Mouse (Mus musculus) midbrain, embryonic 12.5 days (tissue): ENCODE measurements at regions not wholly inside any gene's neighbourhood (a gene's known extent, or its start where the extent isn't known, plus 50 kb on each side); places are given as distances from the start of the nearest gene placed in this dataset.

Source experiments
- ATAC-seq: fragments of 200-750 bp; cut with Nextera tagmentation; 2 replicates; pipeline ENCODE4 v1.8.0; 2017; ENCODE audit warnings: low read depth, moderate TSS enrichment, moderate library complexity; ENCODE audit not compliant: low FRiP score
- H3K27ac ChIP-seq: fragments of 300-500 bp; sonication (generic); replicated peaks from 2 replicates; pipeline ENCODE4 v1.5.1; 2016; ENCODE audit warnings: mild to moderate bottlenecking
- H3K27me3 ChIP-seq: fragments of 300-500 bp; sonication (generic); 2 replicates; pipeline ENCODE4 v1.6.1; 2016; ENCODE audit warnings: mild to moderate bottlenecking
- H3K36me3 ChIP-seq: fragments of 300-500 bp; sonication (generic); 2 replicates; pipeline ENCODE4 v1.6.1; 2016
- H3K4me1 ChIP-seq: fragments of 300-500 bp; sonication (generic); 2 replicates; pipeline ENCODE4 v1.6.1; 2016
- H3K4me2 ChIP-seq: fragments of 300-500 bp; sonication (generic); replicated peaks from 2 replicates; pipeline ENCODE4 v1.6.1; 2016; ENCODE audit warnings: mild to moderate bottlenecking, moderate library complexity
- H3K4me3 ChIP-seq: fragments of 300-500 bp; sonication (generic); 2 replicates; pipeline ENCODE4 v1.5.1; 2016; ENCODE audit warnings: mild to moderate bottlenecking
- H3K9ac ChIP-seq: fragments of 300-500 bp; sonication (generic); replicated peaks from 2 replicates; pipeline ENCODE4 v1.6.1; 2016; ENCODE audit warnings: mild to moderate bottlenecking, moderate library complexity
- H3K9me3 ChIP-seq: fragments of 300-500 bp; sonication (generic); 2 replicates; pipeline ENCODE4 v1.6.1; 2016; ENCODE audit warnings: mild to moderate bottlenecking
- WGBS: fragments of 180-500 bp; shearing (Covaris S2); methylation state at CpG from one replicate; pipeline ENCODE4 v1.1.7; 2016; 5-methylcytosine and 5-hydroxymethylcytosine counted together

GRCm38 (mm10) chr14:46706462-46706861 is 53.9 kb upstream of the Cdkn3 start:
- Histone ChIP-seq H3K4me3 (no peak overlapping the region), H3K4me1 (peaks cover 10% of the 10 kb centered on the region), H3K36me3 (no peaks in the 10 kb centered on the region), H3K4me2 (no peak overlapping the region), H3K9me3 (no peaks in the 10 kb centered on the region), H3K27ac (no peak overlapping the region), H3K27me3 (no peaks in the 10 kb centered on the region), H3K9ac (no peak overlapping the region)
- no peak for ATAC-seq
- WGBS = 64% methylated on average over 4 of the region's 4 CpGs

DNA sequence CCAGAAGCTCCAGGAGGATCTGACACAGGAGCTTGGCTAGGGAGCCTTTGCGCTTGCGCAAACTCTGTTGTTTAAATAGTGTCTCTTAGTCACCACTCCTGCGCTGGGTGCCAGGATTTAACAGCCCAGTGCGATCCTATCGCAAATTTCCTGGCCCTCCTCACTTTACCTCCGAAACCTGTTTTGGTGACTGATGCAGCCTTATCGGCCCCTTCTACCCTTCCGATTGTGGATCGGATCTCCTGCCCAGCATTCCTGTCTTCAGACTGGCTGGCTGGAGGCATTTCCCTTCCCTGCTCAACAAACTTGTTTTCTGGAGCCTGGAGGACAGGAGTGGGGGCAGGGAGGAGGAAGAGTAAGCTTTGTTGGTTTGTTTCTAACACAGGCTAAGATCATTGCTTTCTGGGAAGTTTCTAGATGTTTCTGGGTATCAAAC is 56.0 kb upstream of the Cdkn3 start:
- no peak for ATAC-seq
- 76% methylated on average over 9 of the region's 9 CpGs for WGBS
- Histone ChIP-seq H3K9ac (no peak overlapping the region), H3K27ac (no peak overlapping the region), H3K4me2 (no peak overlapping the region), H3K36me3 (no peaks in the 10 kb centered on the region), H3K9me3 (no peaks in the 10 kb centered on the region), H3K27me3 (no peaks in the 10 kb centered on the region), H3K4me3 (no peak overlapping the region), H3K4me1 (no peaks in the 10 kb centered on the region)

DNA sequence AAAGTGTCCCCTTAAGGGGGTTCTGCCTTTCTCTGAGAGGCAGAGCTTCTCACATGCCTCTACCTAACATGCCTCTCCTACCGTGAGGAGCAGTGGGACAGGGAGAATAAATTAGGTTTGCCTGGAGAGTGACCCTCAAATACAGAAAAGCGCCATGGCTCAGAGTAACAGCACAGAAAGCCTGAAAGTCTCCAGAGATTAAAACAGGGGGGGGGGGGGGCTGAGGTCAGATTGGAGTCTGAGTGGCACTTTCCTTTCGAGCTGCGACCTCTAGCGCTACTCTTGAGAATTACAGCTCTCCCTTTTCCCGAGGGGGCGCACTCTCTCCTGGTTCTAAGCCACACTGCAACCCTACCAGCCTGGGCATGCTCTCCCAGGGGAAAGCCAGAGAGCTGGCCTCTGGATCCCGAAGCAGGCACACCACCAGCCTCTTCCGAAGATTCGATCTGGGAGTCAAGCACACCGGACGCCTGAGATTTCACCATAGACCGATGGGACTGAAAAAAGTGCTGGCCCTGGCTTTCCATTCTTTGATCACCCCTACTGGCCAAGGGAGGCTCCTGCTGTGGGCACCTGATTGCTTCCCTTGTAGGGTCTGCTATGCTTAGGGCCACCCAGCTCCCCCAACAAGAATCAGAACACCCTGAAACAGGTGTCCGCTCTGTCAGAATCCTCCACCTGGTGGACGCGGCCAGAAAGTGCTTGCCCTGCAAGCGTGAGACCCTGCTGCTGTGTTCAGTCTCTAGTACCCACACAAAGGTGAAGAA is 57.5 kb upstream of the Cdkn3 start:
- WGBS = 29% methylated on average over 17 of the region's 17 CpGs
- peak; percentile 52; the same call in 1 of the 2 replicates for ATAC-seq

DNA sequence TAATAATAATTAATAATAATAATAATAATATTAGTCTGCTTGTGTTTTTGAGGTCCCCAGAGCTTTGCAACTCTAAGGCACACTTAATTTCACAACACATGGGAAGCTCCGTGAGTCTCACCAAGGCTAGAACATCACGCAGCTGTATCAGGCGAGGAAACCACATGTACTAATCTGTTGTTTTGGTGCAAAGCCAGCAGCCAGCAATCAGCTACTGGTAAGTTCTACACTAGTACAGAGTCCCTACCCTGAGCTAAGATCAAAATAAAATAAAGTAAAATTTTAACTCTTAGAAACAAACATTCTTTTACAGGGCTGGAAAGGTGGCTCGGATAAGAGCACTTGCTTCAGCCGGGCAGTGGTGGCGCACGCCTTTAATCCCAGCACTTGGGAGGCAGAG is 67.8 kb upstream of the Cdkn3 start:
- Histone ChIP-seq H3K4me1 (peaks cover 4% of the 10 kb centered on the region), H3K4me2 (no peak overlapping the region), H3K27ac (no peak overlapping the region), H3K27me3 (no peaks in the 10 kb centered on the region), H3K9ac (no peak overlapping the region), H3K4me3 (no peak overlapping the region), H3K9me3 (no peaks in the 10 kb centered on the region), H3K36me3 (no peaks in the 10 kb centered on the region)
- WGBS = 94% methylated on average over 7 of the region's 7 CpGs
- ATAC-seq = no peak

More for the DNA sequence above, 57.5 kb upstream of the Cdkn3 start:
- no peaks in the 10 kb centered on the region for H3K27me3 ChIP-seq
- no peak overlapping the region for H3K9ac ChIP-seq
- no peaks in the 10 kb centered on the region for H3K36me3 ChIP-seq
- H3K4me1 ChIP-seq = no peaks in the 10 kb centered on the region
- no peak overlapping the region for H3K27ac ChIP-seq
- no peak overlapping the region for H3K4me2 ChIP-seq
- no peak overlapping the region for H3K4me3 ChIP-seq
- H3K9me3 ChIP-seq = no peaks in the 10 kb centered on the region

DNA sequence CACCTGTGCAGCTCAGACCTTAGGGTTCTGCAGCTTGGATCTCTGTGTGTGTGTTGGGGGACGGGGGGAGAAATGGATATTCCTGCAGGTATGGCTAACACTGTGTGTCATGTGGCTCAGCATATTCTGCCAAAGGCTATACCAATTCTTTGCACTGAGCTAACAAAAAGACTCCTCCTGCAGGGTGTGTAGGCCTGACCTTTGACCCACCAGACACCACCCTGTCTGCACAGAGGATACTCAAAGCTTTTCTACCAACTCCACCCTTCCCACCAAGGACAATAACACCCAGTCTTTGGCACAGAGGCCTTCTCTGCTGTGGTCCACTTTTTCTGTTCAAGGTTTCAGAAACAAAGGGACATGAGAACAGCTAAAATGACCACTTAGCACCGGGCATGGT is 68.3 kb upstream of the Cdkn3 start:
- Histone ChIP-seq H3K27me3 (no peaks in the 10 kb centered on the region), H3K4me2 (no peak overlapping the region), H3K4me1 (peaks cover 4% of the 10 kb centered on the region), H3K36me3 (no peaks in the 10 kb centered on the region), H3K9me3 (no peaks in the 10 kb centered on the region), H3K4me3 (no peak overlapping the region), H3K27ac (no peak overlapping the region), H3K9ac (no peak overlapping the region)
- 83% methylated on average over 2 of the region's 2 CpGs for WGBS
- no peak for ATAC-seq

DNA sequence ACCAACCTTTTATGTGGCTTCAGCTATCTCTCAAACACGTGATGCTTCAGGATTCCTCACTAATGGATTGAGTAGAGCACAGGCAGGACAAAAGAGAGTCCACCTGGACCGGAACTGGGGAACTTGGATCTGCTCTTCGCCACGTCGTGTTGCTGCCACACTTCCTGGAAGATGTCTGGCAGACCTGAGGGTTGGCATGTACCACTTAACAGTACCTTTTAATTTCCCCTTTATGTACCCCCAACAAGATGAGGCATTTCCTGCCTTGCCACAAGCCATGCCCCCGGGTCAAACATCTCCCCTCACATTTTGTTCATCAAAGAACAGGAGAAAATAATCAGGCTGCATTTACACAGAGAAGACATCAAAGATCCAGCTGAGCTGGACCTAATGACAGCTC is 77.6 kb upstream of the Cdkn3 start:
- ATAC-seq = no peak
- Histone ChIP-seq H3K36me3 (no peaks in the 10 kb centered on the region), H3K9me3 (no peaks in the 10 kb centered on the region), H3K27me3 (no peaks in the 10 kb centered on the region), H3K4me2 (no peak overlapping the region), H3K27ac (no peak overlapping the region), H3K4me3 (no peak overlapping the region), H3K9ac (no peak overlapping the region), H3K4me1 (no peaks in the 10 kb centered on the region)
- 84% methylated on average over 6 of the region's 6 CpGs for WGBS

DNA sequence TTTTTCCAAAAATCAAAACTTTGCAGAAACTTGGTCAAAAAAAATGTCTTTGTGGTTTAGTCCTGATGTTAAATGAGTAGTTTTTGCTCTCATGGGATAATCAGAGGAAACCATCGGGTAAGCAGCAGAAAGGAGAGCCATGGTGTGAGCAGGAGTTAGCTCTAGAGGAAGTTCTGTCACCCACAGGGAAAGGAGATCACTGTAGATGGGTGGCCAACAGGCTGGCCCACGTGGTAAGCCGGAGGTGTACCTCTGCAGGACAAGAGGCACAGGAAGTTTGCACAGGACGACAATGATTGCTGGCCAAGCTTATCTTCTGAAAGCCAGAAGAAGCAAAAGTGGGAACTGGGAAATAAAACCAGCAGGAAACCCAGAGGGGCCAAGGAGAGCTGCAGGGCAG is 81.4 kb upstream of the Cdkn3 start:
- Histone ChIP-seq H3K27me3 (no peaks in the 10 kb centered on the region), H3K4me3 (no peak overlapping the region), H3K27ac (no peak overlapping the region), H3K36me3 (no peaks in the 10 kb centered on the region), H3K9ac (no peak overlapping the region), H3K4me1 (no peaks in the 10 kb centered on the region), H3K9me3 (no peaks in the 10 kb centered on the region), H3K4me2 (no peak overlapping the region)
- 79% methylated on average over 4 of the region's 4 CpGs for WGBS
- no peak for ATAC-seq

DNA sequence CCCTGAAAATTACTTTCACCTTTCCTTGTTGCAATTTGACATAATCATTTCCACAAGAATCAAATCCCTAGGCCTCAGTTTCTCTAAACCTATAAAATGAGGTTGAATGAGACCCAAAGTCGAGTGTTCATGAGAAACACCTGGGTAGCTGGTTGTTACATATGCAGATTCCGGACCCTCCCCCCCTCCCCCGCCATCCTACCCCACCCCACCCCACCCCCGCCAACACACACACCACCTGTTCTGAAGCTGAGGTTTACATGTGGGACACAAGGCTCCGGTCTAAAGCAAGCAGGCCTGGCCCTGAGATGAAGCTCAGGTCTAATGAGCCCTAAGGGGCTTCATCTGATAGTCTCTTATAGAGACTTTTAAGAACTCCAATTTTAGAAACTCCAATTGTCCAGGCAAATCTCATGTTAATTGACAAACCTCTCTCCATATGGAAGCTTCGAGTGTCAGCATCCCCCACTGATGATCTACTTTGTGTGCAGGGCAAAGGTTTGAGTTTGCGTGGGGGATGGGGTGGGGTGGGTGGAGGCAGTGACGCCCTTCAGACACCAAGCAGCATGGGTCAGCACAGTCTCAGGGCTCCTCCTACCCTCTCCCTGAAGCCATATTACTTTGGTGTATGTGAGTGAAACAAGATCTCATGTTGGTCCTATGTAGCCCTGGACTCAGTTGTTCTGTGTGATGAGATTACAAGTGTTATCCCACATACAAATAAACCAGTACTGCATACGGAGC is 88.7 kb upstream of the Cdkn3 start:
- Histone ChIP-seq H3K4me3 (no peak overlapping the region), H3K9me3 (peaks cover 4% of the 10 kb centered on the region; the same call in 1 of the 2 replicates), H3K4me1 (no peaks in the 10 kb centered on the region), H3K4me2 (no peak overlapping the region), H3K9ac (no peak overlapping the region), H3K27ac (no peak overlapping the region), H3K27me3 (no peaks in the 10 kb centered on the region), H3K36me3 (no peaks in the 10 kb centered on the region)
- WGBS = 86% methylated on average over 9 of the region's 9 CpGs
- ATAC-seq = no peak

- Histone ChIP-seq H3K4me3 (no peak overlapping the region), H3K27ac (no peak overlapping the region), H3K27me3 (no peaks in the 10 kb centered on the region), H3K36me3 (no peaks in the 10 kb centered on the region), H3K4me1 (no peaks in the 10 kb centered on the region), H3K9ac (no peak overlapping the region), H3K4me2 (no peak overlapping the region), H3K9me3 (peaks cover 4% of the 10 kb centered on the region; the same call in 1 of the 2 replicates)
- WGBS = 92% methylated on average over 2 of the region's 2 CpGs
- ATAC-seq = no peak
Observed at GRCm38 (mm10) chr14:46671062-46671461, 89.3 kb upstream of the Cdkn3 start.

DNA sequence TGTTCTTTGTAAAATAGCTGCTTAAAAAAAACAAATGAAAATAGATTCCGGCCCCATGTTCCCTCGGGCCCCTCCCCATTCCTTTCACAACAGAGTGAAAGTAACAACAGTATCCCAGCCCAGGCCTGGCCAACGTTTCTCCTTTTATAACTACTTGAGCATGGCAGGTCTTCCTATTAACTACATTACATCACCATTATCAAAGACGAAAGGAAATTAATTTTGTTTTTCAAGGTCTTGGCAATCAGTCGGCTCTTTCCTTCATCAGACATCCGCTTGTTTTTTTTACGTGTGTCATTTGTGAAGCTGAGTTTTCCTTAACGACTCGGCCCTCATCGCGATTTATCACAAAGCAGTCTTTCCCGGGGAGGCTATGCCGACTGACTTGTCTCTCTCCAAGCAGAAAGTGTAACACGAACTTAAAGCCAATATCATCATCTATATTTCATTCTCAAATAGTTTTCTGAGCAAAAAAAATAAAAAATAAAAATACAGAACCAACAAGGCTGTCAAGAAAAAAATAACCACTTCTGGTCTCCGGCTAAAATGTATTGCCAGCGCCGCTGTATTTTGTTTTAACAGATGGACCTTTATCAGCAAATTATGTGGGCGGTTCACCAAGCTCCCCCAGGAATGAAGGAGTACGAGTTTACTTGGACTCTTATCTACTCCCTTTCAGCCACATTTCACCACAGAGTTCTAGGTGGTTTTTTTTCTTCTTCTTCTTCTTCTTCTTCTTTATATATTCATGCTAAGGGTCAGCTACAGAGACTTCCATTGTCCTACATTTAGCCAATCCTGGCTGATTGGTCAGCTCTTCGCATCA is 89.9 kb upstream of the Cdkn3 start:
- peaks cover 4% of the 10 kb centered on the region; the same call in 1 of the 2 replicates for H3K9me3 ChIP-seq
- H3K27me3 ChIP-seq = no peaks in the 10 kb centered on the region
- no peaks in the 10 kb centered on the region for H3K4me1 ChIP-seq
- H3K9ac ChIP-seq = no peak overlapping the region
- no peaks in the 10 kb centered on the region for H3K36me3 ChIP-seq
- no peak overlapping the region for H3K4me2 ChIP-seq
- 91% methylated on average over 20 of the region's 20 CpGs for WGBS
- no peak overlapping the region for H3K4me3 ChIP-seq
- H3K27ac ChIP-seq = no peak overlapping the region
- ATAC-seq = no peak

- no peaks in the 10 kb centered on the region for H3K36me3 ChIP-seq
- WGBS = 91% methylated on average over 3 of the region's 3 CpGs
- no peak for ATAC-seq
- H3K27ac ChIP-seq = no peak overlapping the region
- H3K9ac ChIP-seq = no peak overlapping the region
- H3K9me3 ChIP-seq = peaks cover 4% of the 10 kb centered on the region; the same call in 1 of the 2 replicates
- peaks cover 4% of the 10 kb centered on the region; the same call in 1 of the 2 replicates for H3K27me3 ChIP-seq
- no peak overlapping the region for H3K4me3 ChIP-seq
- H3K4me1 ChIP-seq = no peaks in the 10 kb centered on the region
- H3K4me2 ChIP-seq = no peak overlapping the region
Observed at GRCm38 (mm10) chr14:46668275-46668674, 92.1 kb upstream of the Cdkn3 start.

DNA sequence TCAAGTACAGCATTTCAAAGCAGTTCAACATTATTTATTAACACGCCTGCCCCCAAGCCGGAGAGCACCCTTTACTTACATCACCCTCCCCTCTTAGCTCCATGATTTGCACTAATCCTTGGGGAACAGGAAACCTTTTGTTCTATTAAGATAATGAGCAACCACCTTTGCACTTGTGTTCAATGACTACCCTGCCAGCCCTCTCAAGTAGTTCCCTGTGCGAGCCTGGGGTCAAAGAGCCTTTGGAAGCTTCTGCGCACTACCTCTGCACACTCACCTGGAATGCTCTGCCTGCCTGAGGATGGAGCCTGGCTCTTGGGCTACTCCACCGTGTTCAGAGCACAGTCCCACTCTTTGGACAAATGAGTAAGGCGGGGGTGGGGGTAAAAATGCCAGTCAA is 96.0 kb upstream of the Cdkn3 start:
- no peaks in the 10 kb centered on the region for H3K36me3 ChIP-seq
- peaks cover under 1% of the 10 kb centered on the region; the same call in 1 of the 2 replicates for H3K9me3 ChIP-seq
- no peak for ATAC-seq
- H3K4me1 ChIP-seq = peaks cover 13% of the 10 kb centered on the region
- no peak overlapping the region for H3K27ac ChIP-seq
- H3K4me2 ChIP-seq = no peak overlapping the region
- H3K27me3 ChIP-seq = peaks cover 4% of the 10 kb centered on the region; the same call in 1 of the 2 replicates
- no peak overlapping the region for H3K4me3 ChIP-seq
- H3K9ac ChIP-seq = no peak overlapping the region
- 72% methylated on average over 6 of the region's 6 CpGs for whole genome bisulfite sequencing
